Mouse (Mus musculus): ENCODE results near the gene Nfkbia. TPM values are rescaled to one million over a fixed set of nuclear protein-coding genes. Genes with fewer than 3 reads are reported as not detected.
A peak's percentile ranks its signal among the peaks of the same experiment; 100 is the strongest.

Gene Nfkbia
- total RNA-seq, 2 experiments from 2014 or later, result 26.3 to 66.2 TPM

DNA sequence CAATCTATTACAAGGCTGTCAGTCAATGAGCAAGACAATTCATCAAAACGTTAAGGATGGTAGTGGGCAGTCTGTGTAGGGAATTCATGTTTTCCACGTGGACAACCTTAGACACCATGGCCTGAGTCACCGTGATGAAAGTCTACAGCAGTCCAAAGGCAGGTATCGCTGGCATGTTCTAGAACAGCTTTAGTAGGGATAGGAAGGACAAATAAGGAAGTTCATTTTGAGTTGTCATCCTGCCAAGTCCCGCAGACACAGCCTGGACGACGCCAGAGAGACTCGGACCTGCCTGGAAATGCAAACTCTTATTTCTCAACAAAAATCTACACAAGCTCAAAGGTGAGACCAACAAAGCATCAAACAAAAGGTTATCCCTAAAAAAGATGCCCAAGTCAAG is 32.7 kb downstream of the Nfkbia start:
- intact Hi-C loops (cut with DNase I), result no loop called here
- DNase-seq, result no peak
- no peak overlapping the region for H3K27ac ChIP-seq
- H3K4me3 ChIP-seq, result no peak overlapping the region
- TF ChIP-seq CTCF (IDR thresholded peaks at IDR 0.05), result no peak

DNA sequence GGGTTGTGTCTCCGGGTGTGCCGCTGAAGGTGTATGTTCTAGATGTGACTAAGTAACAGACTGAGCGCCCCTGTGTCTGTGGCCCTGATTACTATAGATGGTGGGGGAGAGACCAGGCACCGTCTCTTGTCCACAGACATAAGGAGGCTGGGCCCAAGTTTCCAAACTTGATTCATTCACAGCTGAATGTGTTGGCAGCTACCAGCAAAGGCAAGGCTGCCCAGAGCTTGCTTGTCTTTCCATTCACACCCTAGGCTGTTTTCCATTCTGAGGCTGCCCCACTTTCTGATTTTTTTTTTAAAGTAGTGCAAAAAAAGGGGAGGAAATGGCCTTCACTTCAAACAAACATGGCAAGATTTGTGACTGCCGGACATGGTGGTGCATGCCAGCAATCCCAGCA is 35.6 kb downstream of the Nfkbia start:
- Histone ChIP-seq H3K4me3 (no peak overlapping the region), H3K27ac (peak overlapping the region; percentile 8; the same call in 1 of the 2 replicates)
- no peak for DNase-seq
- TF ChIP-seq CTCF (IDR thresholded peaks at IDR 0.05), result no peak
- intact Hi-C loops (cut with DNase I), result no loop called here

DNA sequence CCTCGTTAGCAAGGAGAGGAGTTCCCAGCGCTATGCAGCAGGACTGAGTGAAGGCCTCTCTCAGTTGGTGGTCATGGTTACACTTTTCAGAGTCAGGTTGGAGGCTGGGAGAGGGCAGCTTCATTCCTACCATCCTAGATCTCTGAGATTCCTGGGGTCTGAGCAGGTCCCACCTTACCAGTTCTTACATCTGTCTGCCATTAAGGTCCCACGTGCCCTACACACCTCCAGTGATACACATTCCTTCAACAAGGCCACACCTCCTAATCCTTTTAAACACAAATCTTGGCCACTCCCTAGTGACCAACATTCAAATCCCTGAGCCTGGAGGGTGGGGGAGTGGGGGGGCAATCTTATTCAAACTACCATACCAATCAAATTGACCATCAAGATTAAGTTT is 36.3 kb downstream of the Nfkbia start:
- DNase-seq, result no peak
- intact Hi-C loops (cut with DNase I), result no loop called here
- no peak for TF ChIP-seq CTCF (IDR thresholded peaks at IDR 0.05)
- Histone ChIP-seq H3K4me3 (no peak overlapping the region), H3K27ac (no peak overlapping the region)

- no peak overlapping the region for H3K27ac ChIP-seq
- no peak overlapping the region for H3K4me3 ChIP-seq
- no peak for DNase-seq
- intact Hi-C loops (cut with DNase I), result no loop called here
- TF ChIP-seq CTCF (IDR thresholded peaks at IDR 0.05), result no peak
Observed at GRCm38 (mm10) chr12:55455206-55455605, 37.2 kb downstream of the Nfkbia start.

GRCm38 (mm10) chr12:55453924-55454323 is 38.5 kb downstream of the Nfkbia start:
- H3K27ac ChIP-seq, result no peak overlapping the region; the same call in 1 of the 2 replicates
- H3K4me3 ChIP-seq, result no peak overlapping the region
- no peak for DNase-seq
- intact Hi-C loops (cut with DNase I), result no loop called here
- TF ChIP-seq CTCF (IDR thresholded peaks at IDR 0.05), result no peak

GRCm38 (mm10) chr12:55452839-55453238 is 39.6 kb downstream of the Nfkbia start:
- intact Hi-C loops (cut with DNase I), result no loop called here
- H3K4me3 ChIP-seq, result no peak overlapping the region
- no peak for TF ChIP-seq CTCF (IDR thresholded peaks at IDR 0.05)

GRCm38 (mm10) chr12:55450421-55450820 is 42.0 kb downstream of the Nfkbia start:
- intact Hi-C loops (cut with DNase I), result no loop called here
- no peak for TF ChIP-seq CTCF (IDR thresholded peaks at IDR 0.05)
- no peak overlapping the region for H3K27ac ChIP-seq
- no peak overlapping the region for H3K4me3 ChIP-seq
- DNase-seq, result no peak

More at GRCm38 (mm10) chr12:55452839-55453238, 39.6 kb downstream of the Nfkbia start:
- DNase-seq, result no peak
- peak overlapping the region; percentile 24 for H3K27ac ChIP-seq

- intact Hi-C loops (cut with DNase I), result no loop called here
- DNase-seq, result no peak
Observed at GRCm38 (mm10) chr12:55449048-55449447, 43.4 kb downstream of the Nfkbia start.

DNA sequence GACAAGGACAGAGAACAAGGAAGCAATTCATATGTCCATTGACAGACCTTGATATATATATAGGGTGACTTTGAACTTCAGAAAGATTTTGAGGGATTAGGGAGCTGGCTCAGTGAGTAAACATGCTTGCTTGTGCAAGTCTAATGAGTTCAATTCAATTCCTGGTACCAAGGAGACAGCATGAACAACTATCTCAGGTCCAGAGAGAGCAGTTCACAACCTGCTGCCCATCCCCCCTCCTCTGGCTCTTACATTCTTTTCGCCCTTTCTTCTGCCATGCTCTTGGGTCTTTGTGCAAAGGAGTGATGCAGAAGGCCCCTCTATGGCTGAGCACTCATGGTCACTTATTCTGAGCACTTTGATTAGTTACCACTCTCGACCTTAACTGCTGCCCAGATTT is 44.0 kb downstream of the Nfkbia start:
- intact Hi-C loops (cut with DNase I), result no loop called here
- no peak overlapping the region for H3K27ac ChIP-seq
- H3K4me3 ChIP-seq, result no peak overlapping the region
- no peak for TF ChIP-seq CTCF (IDR thresholded peaks at IDR 0.05)
- DNase-seq, result no peak

More at GRCm38 (mm10) chr12:55449048-55449447, 43.4 kb downstream of the Nfkbia start:
- no peak overlapping the region for H3K27ac ChIP-seq
- H3K4me3 ChIP-seq, result no peak overlapping the region
- TF ChIP-seq CTCF (IDR thresholded peaks at IDR 0.05), result no peak

GRCm38 (mm10) chr12:55447396-55447760 is 45.1 kb downstream of the Nfkbia start:
- intact Hi-C loops (cut with DNase I), result loop anchor here (2.0 kb wide), 1 partner anchor 43 kb away; no protein-coding TSS in a partner anchor
- no peak for TF ChIP-seq CTCF (IDR thresholded peaks at IDR 0.05)
- peak overlapping the region; percentile 87 for H3K27ac ChIP-seq
- peak overlapping the region; percentile 56 for H3K4me3 ChIP-seq
- no peak for DNase-seq

DNA sequence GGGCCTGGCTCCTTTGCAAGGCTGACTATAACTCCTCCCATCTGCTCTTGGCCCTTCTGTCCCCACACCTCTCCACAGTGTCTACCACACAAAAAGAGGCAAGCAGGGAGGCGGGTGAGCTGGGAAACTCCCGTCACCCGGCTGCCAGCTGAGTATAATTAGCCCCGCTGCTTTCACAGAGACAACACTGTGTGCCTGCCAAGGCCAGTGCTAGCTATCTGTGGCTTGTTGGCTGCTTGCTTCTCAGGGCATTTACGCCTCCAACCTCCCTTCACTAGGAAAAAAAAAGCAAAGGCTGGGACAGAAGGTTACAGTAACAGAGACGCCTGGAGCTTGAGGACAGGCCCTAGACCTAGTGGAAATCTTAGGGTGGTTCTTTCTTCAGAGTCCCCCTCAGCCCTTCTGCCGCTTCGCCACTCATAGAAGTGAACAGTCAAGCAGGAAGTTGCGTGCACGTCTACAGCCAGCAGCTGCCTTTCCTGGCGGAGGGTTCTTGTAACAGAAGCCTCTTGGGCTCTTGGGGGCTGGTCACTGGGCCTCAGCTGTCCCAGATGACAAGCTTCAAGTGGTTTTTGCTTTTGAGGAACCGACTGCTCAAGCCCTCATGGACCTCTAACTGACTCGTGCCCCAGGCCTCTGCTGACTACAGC is 45.6 kb downstream of the Nfkbia start:
- intact Hi-C loops (cut with DNase I), result loop anchor here (2.0 kb wide), 1 partner anchor 44 kb away; no protein-coding TSS in a partner anchor
- peak; percentile 89 for DNase-seq
- Histone ChIP-seq H3K4me3 (peak overlapping the region; percentile 56), H3K27ac (peak overlapping the region; percentile 87)
- no peak for TF ChIP-seq CTCF (IDR thresholded peaks at IDR 0.05)

DNA sequence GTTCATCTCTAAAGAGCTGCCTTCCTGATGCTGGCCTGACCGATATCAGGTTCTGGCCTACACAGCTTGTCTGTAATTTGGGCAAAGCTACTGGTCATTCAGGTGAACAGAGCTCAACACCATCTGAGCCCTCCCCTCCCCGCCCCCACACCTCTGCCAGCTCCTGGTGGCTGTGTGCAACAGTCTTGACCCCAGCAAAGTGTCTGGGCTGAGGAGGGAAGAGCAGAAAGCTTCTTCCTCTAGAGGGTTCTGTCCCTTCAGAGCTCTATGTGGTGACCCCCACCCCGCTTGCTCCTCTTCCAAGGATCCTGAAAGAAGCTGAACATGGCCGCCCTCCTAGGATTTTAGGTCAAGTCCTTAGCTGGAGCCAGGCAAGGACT is 46.1 kb downstream of the Nfkbia start:
- no peak for TF ChIP-seq CTCF (IDR thresholded peaks at IDR 0.05)
- Histone ChIP-seq H3K4me3 (peak overlapping the region; percentile 56), H3K27ac (peak overlapping the region; percentile 87)
- intact Hi-C loops (cut with DNase I), result loop anchor here (2.0 kb wide), 1 partner anchor 44 kb away; no protein-coding TSS in a partner anchor
- DNase-seq, result no peak

DNA sequence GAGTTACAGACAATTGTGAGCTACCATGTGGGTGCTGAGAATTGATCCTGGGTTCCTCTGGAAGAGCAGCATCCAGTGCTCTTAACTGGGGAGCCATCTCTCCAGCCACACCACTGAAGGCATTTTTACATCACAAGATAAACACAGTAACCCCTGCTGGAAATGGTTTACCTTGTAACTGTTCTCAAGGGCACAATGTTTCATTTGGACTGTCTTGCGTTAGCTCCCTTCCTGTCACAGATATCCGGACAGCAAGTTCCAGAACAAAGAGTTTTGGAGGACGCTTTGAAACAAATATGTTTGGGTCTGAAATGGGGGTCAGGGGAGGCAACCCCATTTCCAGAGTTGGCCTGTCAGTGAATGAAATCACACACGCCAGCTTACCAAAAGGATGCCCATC is 46.9 kb downstream of the Nfkbia start:
- Histone ChIP-seq H3K27ac (peak overlapping the region; percentile 87), H3K4me3 (no peak overlapping the region)
- TF ChIP-seq CTCF (IDR thresholded peaks at IDR 0.05), result no peak
- DNase-seq, result no peak
- intact Hi-C loops (cut with DNase I), result no loop called here

- H3K4me3 ChIP-seq, result no peak overlapping the region
- no peak overlapping the region; the same call in 1 of the 2 replicates for H3K27ac ChIP-seq
- intact Hi-C loops (cut with DNase I), result loop anchor here (5.0 kb wide), 1 partner anchor 47 kb away; no protein-coding TSS in a partner anchor
- no peak for TF ChIP-seq CTCF (IDR thresholded peaks at IDR 0.05)
- DNase-seq, result no peak
Observed at GRCm38 (mm10) chr12:55444031-55444451, 48.4 kb downstream of the Nfkbia start.
